Mouse (Mus musculus) small intestine, adult 2 months (tissue): ENCODE measurements at regions not wholly inside any gene's neighbourhood (a gene's known extent, or its start where the extent isn't known, plus 50 kb on each side); places are given as distances from the start of the nearest gene placed in this dataset.

Experiments used
- CTCF ChIP-seq: fragments of 200-500 bp; IDR thresholded peaks from 2 replicates; pipeline ENCODE4 v1.5.1; 2012; ENCODE audit warnings: low read depth, mild to moderate bottlenecking, control low read depth, inconsistent platforms, low read length, moderate library complexity, mixed read lengths; ENCODE audit not compliant: insufficient replicate concordance, insufficient read length; ENCODE audit errors: extremely low read depth
- POLR2A ChIP-seq: fragments of 200-500 bp; IDR thresholded peaks from 2 replicates; pipeline ENCODE4 v1.6.1; 2012; ENCODE audit warnings: low read depth, mild to moderate bottlenecking, control low read depth, inconsistent platforms, low read length, moderate library complexity

DNA sequence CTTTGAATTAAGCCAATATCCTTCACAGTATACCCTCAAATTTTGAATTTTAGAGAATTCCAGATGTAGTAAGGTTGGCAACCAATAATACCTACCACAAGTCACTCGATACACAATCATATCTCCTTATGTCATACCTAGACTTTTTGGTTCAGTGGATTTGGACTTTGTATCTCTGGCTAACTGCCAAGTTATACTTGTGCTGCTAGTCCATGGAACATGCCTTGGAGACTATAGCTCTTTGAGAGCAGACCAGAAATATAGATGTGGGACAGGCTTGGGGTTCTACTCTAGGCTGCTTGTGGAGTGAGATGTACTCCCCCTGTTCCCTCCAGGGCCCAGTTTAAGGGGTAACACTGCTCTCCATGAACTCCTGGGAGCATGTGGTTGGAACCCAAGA lies 814.5 kb upstream of the Lrrc6 start:
- no peak for TF ChIP-seq CTCF
- no peak for TF ChIP-seq POLR2A
